Mouse (Mus musculus) embryonic facial prominence, embryonic 10.5 days (tissue): ENCODE results near the gene Zfp704. TPM values are rescaled to one million over a fixed set of nuclear protein-coding genes. Genes with fewer than 3 reads are reported as not detected.

Experiments
- DNase-seq: peaks from one replicate; pipeline ENCODE4 v3.0.0-alpha.2; 2017; ENCODE audit warnings: low spot score
- H3K27ac ChIP-seq: fragments of 300-500 bp; sonication (generic); replicated peaks from 2 replicates; pipeline ENCODE4 v1.5.1; 2016; ENCODE audit warnings: mild to moderate bottlenecking
- H3K27me3 ChIP-seq: fragments of 300-500 bp; sonication (generic); replicated peaks from 2 replicates; pipeline ENCODE4 v1.6.1; 2016; ENCODE audit warnings: low read depth, mild to moderate bottlenecking; ENCODE audit not compliant: poor library complexity, severe bottlenecking
- H3K36me3 ChIP-seq: fragments of 300-500 bp; sonication (generic); replicated peaks from 2 replicates; pipeline ENCODE4 v1.6.1; 2016; ENCODE audit warnings: mild to moderate bottlenecking, moderate library complexity
- H3K4me1 ChIP-seq: fragments of 300-500 bp; sonication (generic); 2 replicates; pipeline ENCODE4 v1.6.1; 2016
- H3K4me3 ChIP-seq: fragments of 300-500 bp; sonication (generic); 2 replicates; pipeline ENCODE4 v1.5.1; 2016; ENCODE audit warnings: mild to moderate bottlenecking, moderate library complexity
- H3K9me3 ChIP-seq: fragments of 300-500 bp; sonication (generic); 2 replicates; pipeline ENCODE4 v1.6.1; 2016; ENCODE audit warnings: mild to moderate bottlenecking
- WGBS: fragments of 180-500 bp; shearing (Covaris S2); methylation state at CpG from one replicate; pipeline ENCODE4 v1.1.7; 2016; 5-methylcytosine and 5-hydroxymethylcytosine counted together
- polyA plus RNA-seq: library from polyadenylated mRNA; unstranded; fragments of >200 nt; fragmentation: Nextera tagmentation; extraction: Ambion mirVana; gene quantifications from 2 replicates; pipeline ENCODE4 v1.2.1, GENCODE M21; 2016

Zfp704 gene
- polyA plus RNA-seq, 1 experiment from 2014 or later = 7.4 TPM

DNA sequence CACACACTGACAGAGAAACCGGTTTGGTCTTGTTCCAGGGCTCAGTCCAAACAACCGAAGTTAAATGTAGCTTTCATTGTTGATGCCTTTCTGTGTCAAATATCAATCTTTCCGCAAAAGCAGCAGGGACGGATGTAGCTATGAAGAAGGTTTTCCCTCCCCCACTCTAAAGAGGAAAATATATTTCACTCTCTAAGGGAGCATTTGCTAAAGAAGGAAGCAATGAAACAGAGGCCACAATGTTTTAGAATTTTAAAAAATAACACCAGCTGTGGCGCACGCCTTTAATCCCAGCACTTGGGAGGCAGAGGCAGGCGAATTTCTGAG is 89.2 kb downstream of the Zfp704 start:
- no peaks in the 10 kb centered on the region for H3K36me3 ChIP-seq
- no peak for DNase-seq
- H3K9me3 ChIP-seq = no peaks in the 10 kb centered on the region
- no peak overlapping the region for H3K4me3 ChIP-seq
- peaks cover 78% of the 10 kb centered on the region for H3K4me1 ChIP-seq
- peak overlapping the region; percentile 75 for H3K27ac ChIP-seq
- WGBS = 37% methylated on average over 7 of the region's 7 CpGs
- peaks cover 24% of the 10 kb centered on the region for H3K27me3 ChIP-seq

- Histone ChIP-seq H3K4me1 (peaks cover 79% of the 10 kb centered on the region), H3K9me3 (no peaks in the 10 kb centered on the region), H3K27ac (peak overlapping the region; percentile 75), H3K36me3 (no peaks in the 10 kb centered on the region), H3K27me3 (peaks cover 24% of the 10 kb centered on the region), H3K4me3 (peak overlapping the region; percentile 24)
- DNase-seq = peak; percentile 71
- WGBS = 4% methylated on average over 17 of the region's 17 CpGs
Measured at GRCm38 (mm10) chr3:9520051-9520727, 89.7 kb downstream of the Zfp704 start.

GRCm38 (mm10) chr3:9519491-9519890 is 90.4 kb downstream of the Zfp704 start:
- Histone ChIP-seq H3K27ac (peak overlapping the region; percentile 75; the same call in 1 of the 2 replicates), H3K4me3 (no peak overlapping the region), H3K4me1 (peaks cover 77% of the 10 kb centered on the region), H3K9me3 (no peaks in the 10 kb centered on the region), H3K36me3 (no peaks in the 10 kb centered on the region), H3K27me3 (peaks cover 24% of the 10 kb centered on the region)
- WGBS = 53% methylated on average over 4 of the region's 4 CpGs
- no peak for DNase-seq

- 92% methylated on average over 7 of the region's 7 CpGs for WGBS
- peaks cover 74% of the 10 kb centered on the region for H3K4me1 ChIP-seq
- H3K27me3 ChIP-seq = peaks cover 24% of the 10 kb centered on the region
- DNase-seq = no peak
- no peaks in the 10 kb centered on the region for H3K36me3 ChIP-seq
- no peaks in the 10 kb centered on the region for H3K9me3 ChIP-seq
- H3K27ac ChIP-seq = 0 out of 2 replicates have a peak overlapping the region, but pooled peaks have one; percentile 75
- H3K4me3 ChIP-seq = no peak overlapping the region
Measured at GRCm38 (mm10) chr3:9518936-9519335, 90.9 kb downstream of the Zfp704 start.

GRCm38 (mm10) chr3:9516119-9516855 is 93.6 kb downstream of the Zfp704 start:
- 60% methylated on average over 7 of the region's 8 CpGs for WGBS
- no peaks in the 10 kb centered on the region for H3K36me3 ChIP-seq
- DNase-seq = no peak
- peaks cover 30% of the 10 kb centered on the region for H3K27me3 ChIP-seq
- peaks cover 52% of the 10 kb centered on the region for H3K4me1 ChIP-seq
- H3K4me3 ChIP-seq = no peak overlapping the region
- H3K27ac ChIP-seq = no peak overlapping the region
- H3K9me3 ChIP-seq = no peaks in the 10 kb centered on the region

GRCm38 (mm10) chr3:9515527-9515926 is 94.4 kb downstream of the Zfp704 start:
- H3K36me3 ChIP-seq = no peaks in the 10 kb centered on the region
- H3K9me3 ChIP-seq = no peaks in the 10 kb centered on the region
- H3K4me1 ChIP-seq = peaks cover 45% of the 10 kb centered on the region
- H3K27me3 ChIP-seq = peaks cover 30% of the 10 kb centered on the region
- no peak for DNase-seq
- no peak overlapping the region for H3K27ac ChIP-seq
- WGBS = 86% methylated on average over 8 of the region's 8 CpGs
- H3K4me3 ChIP-seq = no peak overlapping the region

DNA sequence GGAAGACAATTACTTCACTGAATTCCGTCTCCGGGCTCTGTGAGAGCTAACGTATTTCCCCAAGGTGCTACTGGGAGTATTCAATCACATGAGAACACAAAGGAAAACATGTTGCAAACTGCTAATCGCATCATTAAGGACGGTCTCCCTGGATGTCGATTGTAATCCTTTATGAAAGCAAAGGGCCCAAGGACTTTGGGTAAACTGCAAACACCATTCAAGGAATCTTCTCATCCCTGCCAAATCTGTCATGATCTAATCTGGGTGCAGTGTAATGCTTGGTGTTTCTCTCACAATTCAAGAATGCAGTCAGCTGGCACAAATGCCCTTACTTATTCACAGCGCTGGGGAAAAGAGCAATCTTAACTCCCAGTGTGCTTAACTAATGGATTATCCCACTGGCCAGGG is 96.2 kb downstream of the Zfp704 start:
- H3K9me3 ChIP-seq = no peaks in the 10 kb centered on the region
- H3K27ac ChIP-seq = no peak overlapping the region
- no peak for DNase-seq
- peaks cover 24% of the 10 kb centered on the region; the same call in 1 of the 2 replicates for H3K27me3 ChIP-seq
- no peak overlapping the region for H3K4me3 ChIP-seq
- no peaks in the 10 kb centered on the region for H3K36me3 ChIP-seq
- WGBS = 65% methylated on average over 7 of the region's 7 CpGs
- H3K4me1 ChIP-seq = peaks cover 28% of the 10 kb centered on the region

GRCm38 (mm10) chr3:9512199-9512598 is 97.7 kb downstream of the Zfp704 start:
- Histone ChIP-seq H3K27me3 (peaks cover 19% of the 10 kb centered on the region; the same call in 1 of the 2 replicates), H3K9me3 (no peaks in the 10 kb centered on the region), H3K27ac (no peak overlapping the region), H3K4me3 (no peak overlapping the region), H3K36me3 (no peaks in the 10 kb centered on the region), H3K4me1 (peaks cover 20% of the 10 kb centered on the region)
- no peak for DNase-seq
- 95% methylated on average over 10 of the region's 10 CpGs for WGBS

- no peaks in the 10 kb centered on the region for H3K9me3 ChIP-seq
- no peak for DNase-seq
- no peaks in the 10 kb centered on the region for H3K27me3 ChIP-seq
- H3K27ac ChIP-seq = no peak overlapping the region
- peaks cover 6% of the 10 kb centered on the region for H3K4me1 ChIP-seq
- WGBS = 78% methylated on average over 6 of the region's 6 CpGs
- H3K36me3 ChIP-seq = no peaks in the 10 kb centered on the region
- H3K4me3 ChIP-seq = no peak overlapping the region
Measured at GRCm38 (mm10) chr3:9505692-9506211, 104.1 kb downstream of the Zfp704 start.

DNA sequence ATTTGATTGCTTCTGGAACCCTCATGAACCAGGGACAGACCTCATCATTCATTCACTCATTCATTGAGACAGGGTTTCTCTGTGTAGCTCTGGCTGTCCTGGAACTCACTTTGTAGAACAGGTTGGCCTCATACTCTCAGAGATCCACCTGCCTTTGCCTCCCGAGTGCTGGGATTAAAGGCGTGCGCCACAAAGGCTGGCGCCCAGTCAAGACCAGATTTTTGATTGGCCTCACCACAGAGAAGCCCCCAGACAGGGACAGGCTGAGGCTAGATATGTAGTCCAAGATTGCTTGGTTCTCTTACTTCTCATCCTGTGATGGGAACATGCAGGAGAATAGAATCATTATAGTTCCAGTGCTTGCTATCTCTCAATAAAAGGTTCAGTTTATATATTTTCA is 105.5 kb downstream of the Zfp704 start:
- Histone ChIP-seq H3K36me3 (no peaks in the 10 kb centered on the region), H3K27ac (no peak overlapping the region), H3K9me3 (no peaks in the 10 kb centered on the region), H3K27me3 (no peaks in the 10 kb centered on the region), H3K4me3 (no peak overlapping the region), H3K4me1 (peaks cover 16% of the 10 kb centered on the region)
- DNase-seq = no peak
- WGBS = 93% methylated on average over 4 of the region's 4 CpGs

- no peaks in the 10 kb centered on the region for H3K9me3 ChIP-seq
- no peaks in the 10 kb centered on the region for H3K36me3 ChIP-seq
- no peaks in the 10 kb centered on the region for H3K27me3 ChIP-seq
- peaks cover 28% of the 10 kb centered on the region for H3K4me1 ChIP-seq
- H3K4me3 ChIP-seq = no peak overlapping the region
- DNase-seq = peak; percentile 76
- 19% methylated on average over 6 of the region's 6 CpGs for WGBS
- 0 out of 2 replicates have a peak overlapping the region, but pooled peaks have one; percentile 30 for H3K27ac ChIP-seq
Measured at GRCm38 (mm10) chr3:9500725-9501124, 109.2 kb downstream of the Zfp704 start.

DNA sequence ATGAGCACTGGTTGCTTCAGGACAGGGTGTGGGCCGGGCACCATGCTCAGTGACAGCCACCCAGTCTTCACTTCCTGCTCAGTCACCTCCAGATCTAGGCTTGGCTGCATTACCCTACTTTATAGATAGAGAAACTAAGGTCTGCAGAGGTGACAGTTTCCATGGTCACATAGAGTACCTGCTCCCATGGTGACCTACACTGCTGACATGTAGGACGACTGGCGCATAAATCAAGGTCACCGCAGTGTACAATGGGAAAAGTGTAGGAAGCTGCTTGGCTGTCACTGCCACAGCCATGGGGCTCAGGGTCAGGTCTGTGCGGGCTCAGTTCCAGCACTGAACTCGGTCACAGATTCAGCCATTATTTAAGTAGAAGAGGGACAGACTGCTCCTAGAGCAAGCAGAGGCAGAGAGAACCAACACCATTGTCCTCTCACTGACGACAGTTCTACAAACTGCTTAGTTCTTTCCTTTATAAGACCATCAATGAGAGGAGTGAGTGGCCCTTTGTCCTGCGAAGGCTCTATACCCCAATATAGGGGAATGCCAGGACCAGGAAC is 109.8 kb downstream of the Zfp704 start:
- Histone ChIP-seq H3K4me1 (peaks cover 29% of the 10 kb centered on the region), H3K27me3 (no peaks in the 10 kb centered on the region), H3K36me3 (no peaks in the 10 kb centered on the region), H3K9me3 (no peaks in the 10 kb centered on the region), H3K4me3 (no peak overlapping the region), H3K27ac (no peak overlapping the region)
- DNase-seq = no peak
- WGBS = 60% methylated on average over 8 of the region's 8 CpGs
